ENCODE assay signal across 7 mouse cellular contexts in the genomic region with DNA sequence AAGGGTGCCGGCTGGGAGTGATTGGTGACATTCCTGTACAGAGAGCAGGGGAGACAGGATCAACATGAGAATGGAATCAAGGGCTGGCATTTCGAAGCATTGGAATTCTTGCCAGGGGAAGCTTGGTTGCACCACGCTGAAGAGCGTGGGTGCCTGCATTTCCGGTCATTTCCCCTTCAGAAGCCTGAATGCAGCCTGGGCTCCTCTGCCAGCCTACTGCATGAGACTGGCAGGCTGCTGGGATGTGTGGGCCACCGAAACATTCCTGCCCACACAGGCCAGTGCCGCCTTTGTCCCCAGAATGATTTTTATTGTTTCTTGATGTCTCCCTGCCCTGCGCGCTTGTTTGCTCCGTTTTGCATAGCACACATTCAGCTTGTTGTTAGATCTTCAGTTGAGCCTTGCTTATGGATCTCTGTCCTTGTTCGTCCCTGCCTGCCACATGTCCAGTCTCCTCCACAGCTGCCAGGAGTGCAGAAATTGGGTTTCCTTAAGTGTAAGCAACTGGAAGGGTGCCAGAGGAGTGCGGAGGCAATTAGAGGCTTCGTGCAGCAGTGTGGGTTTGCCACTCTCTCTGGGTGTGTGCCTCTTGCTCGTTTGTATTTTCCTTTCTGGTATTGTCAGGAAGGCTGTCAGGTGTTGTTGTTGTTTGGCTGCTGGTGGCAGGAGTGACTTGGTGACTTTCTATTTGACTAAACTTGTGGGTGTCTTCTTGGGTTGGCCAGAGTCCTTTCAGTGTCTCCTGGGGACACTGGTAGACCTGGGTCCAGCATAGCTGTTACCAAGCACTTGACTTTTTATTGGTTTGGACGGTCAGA.
DNase-seq lines count a peak whose midpoint lies in the region; ATAC-seq and TF ChIP-seq lines count a peak whose summit lies in the region.

No protein-coding gene starts in this region.

- no peaks in the 10 kb centered on the region for H3K27me3 ChIP-seq in embryonic facial prominence, embryonic 15.5 days

- H3K4me2 ChIP-seq in embryonic facial prominence, embryonic 15.5 days (replicated peaks): 0 out of 2 replicates have a peak overlapping the region, but pooled peaks have one; percentile 19

- ATAC-seq in embryonic facial prominence, embryonic 15.5 days (ENCODE audit: insufficient number of reproducible peaks, low FRiP score, low TSS enrichment, low read depth): 0 out of 2 replicates have a peak, but pooled peaks have one; percentile 15

- no peak overlapping the region for H3K4me3 ChIP-seq in embryonic facial prominence, embryonic 15.5 days (replicated peaks)
- no peak overlapping the region for H3K4me3 ChIP-seq in olfactory bulb, adult 2 months (ENCODE audit: insufficient read depth, low read depth, low read length)

- H3K27ac ChIP-seq in embryonic facial prominence, embryonic 15.5 days (replicated peaks): peak overlapping the region; percentile 49
- H3K27ac ChIP-seq in olfactory bulb, adult 2 months (ENCODE audit: insufficient read depth, low read depth, low read length): peak overlapping the region; percentile 92

- TF ChIP-seq CTCF in olfactory bulb, adult 2 months (IDR thresholded peaks at IDR 0.05; ENCODE audit: insufficient read depth, low read depth, low read length): no peak

- WGBS in embryonic facial prominence, embryonic 15.5 days: 42% methylated on average over 15 of the region's 15 CpGs
- WGBS in olfactory bulb, adult 2 months: 10% methylated on average over 15 of the region's 15 CpGs

- peaks cover 31% of the 10 kb centered on the region for H3K4me1 ChIP-seq in embryonic facial prominence, embryonic 15.5 days
- peaks cover 40% of the 10 kb centered on the region for H3K4me1 ChIP-seq in olfactory bulb, adult 2 months (ENCODE audit: control insufficient read depth, insufficient read depth, low read length)

- H3K9ac ChIP-seq in embryonic facial prominence, embryonic 15.5 days: no peak overlapping the region

- peak; percentile 34 to 38 for DNase-seq in layer of hippocampus, adult 8-10 months (ENCODE audit: low spot score in 2 of 2)
- no peak for DNase-seq in layer of hippocampus, postnatal 25 days (ENCODE audit: extremely low spot score in 1 of 2, low spot score in 1 of 2)
- peak; percentile 84 for DNase-seq in brain, adult 2 months (ENCODE audit: low read depth, low spot score)
- peak; percentile 53 to 67 for DNase-seq in kidney, postnatal 4 days
- DNase-seq in urinary bladder, postnatal 25 days (ENCODE audit: low spot score): no peak

- no peaks in the 10 kb centered on the region for H3K36me3 ChIP-seq in embryonic facial prominence, embryonic 15.5 days

- no peak for TF ChIP-seq POLR2A in olfactory bulb, adult 2 months (IDR thresholded peaks at IDR 0.05; ENCODE audit: insufficient read depth, low read depth, low read length)

- no peaks in the 10 kb centered on the region for H3K9me3 ChIP-seq in embryonic facial prominence, embryonic 15.5 days (replicated peaks)

Comparison
In these comparisons a context has a peak if more than half of its experiments do, and no peak if none do; other contexts are left out.
1. DNase-seq: peak in layer of hippocampus, adult 8-10 months (2 of 2), brain, adult 2 months (single experiment) and kidney, postnatal 4 days (2 of 2); none in layer of hippocampus, postnatal 25 days (0 of 2) and urinary bladder, postnatal 25 days (single experiment).